Mouse (Mus musculus) naive thymus-derived CD4-positive, alpha-beta T cell, adult 2 months (primary cell): ENCODE measurements around the gene Nhsl1.
"Not testable (repeated sequence)": the region's sequence is repeated elsewhere in the genome, so short reads cannot be mapped to it uniquely, and the experiment has no call there.

Experiments
- DNase-seq: peaks from one replicate; pipeline ENCODE4 v3.0.0-alpha.2; 2011; ENCODE audit warnings: low read depth

The Nhsl1 gene

DNA sequence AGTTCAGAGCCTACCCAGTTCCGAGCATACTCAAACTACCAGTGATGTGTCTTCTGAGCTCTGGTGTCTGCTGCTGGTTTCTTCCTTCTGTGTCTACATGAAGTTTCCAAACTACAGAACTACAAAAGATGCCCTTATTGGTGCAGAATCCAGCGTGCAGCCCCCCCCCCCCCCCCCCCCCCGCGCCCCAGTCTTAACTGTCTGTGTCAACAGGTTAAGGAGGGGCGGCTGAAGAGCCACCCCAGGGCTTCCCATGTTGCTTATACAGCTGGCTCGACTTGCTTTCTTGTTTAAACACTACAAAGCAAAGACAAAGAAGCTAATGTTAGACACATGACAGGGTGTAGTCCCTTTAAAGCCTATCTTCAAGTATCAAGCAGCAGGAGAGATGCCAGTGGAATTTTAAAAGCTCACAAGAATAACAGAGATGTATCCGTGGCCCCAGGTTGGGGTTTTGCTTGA lies 127.6 kb downstream of the Nhsl1 start:
- no peak for DNase-seq

- DNase-seq, result no peak
Measured at GRCm38 (mm10) chr10:18447299-18447698, 128.5 kb downstream of the Nhsl1 start.

DNA sequence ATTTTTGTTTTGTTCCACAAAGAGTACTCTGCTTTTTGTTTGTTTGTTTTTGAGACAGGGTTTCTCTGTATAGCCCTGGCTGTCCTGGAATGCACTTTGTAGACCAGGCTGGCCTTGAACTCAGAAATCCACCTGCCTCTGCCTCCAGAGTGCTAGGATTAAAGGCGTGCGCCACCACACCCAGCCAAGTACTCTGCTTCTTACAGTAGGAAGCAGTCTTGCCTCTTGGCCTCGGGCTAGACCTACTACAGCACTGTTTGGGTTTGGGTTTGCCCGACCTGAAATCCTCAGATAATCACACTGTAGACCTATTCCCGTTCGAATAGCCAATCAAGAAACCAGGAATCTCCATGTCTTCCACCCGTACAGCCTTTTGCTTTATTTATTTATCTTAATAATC lies 130.1 kb downstream of the Nhsl1 start:
- not testable (repeated sequence) for DNase-seq

- DNase-seq, result peak; percentile 77
Measured at GRCm38 (mm10) chr10:18453380-18453779, 134.6 kb downstream of the Nhsl1 start.

GRCm38 (mm10) chr10:18454161-18454560 lies 135.4 kb downstream of the Nhsl1 start:
- DNase-seq, result no peak

GRCm38 (mm10) chr10:18455301-18455920 lies 136.6 kb downstream of the Nhsl1 start:
- no peak for DNase-seq

DNA sequence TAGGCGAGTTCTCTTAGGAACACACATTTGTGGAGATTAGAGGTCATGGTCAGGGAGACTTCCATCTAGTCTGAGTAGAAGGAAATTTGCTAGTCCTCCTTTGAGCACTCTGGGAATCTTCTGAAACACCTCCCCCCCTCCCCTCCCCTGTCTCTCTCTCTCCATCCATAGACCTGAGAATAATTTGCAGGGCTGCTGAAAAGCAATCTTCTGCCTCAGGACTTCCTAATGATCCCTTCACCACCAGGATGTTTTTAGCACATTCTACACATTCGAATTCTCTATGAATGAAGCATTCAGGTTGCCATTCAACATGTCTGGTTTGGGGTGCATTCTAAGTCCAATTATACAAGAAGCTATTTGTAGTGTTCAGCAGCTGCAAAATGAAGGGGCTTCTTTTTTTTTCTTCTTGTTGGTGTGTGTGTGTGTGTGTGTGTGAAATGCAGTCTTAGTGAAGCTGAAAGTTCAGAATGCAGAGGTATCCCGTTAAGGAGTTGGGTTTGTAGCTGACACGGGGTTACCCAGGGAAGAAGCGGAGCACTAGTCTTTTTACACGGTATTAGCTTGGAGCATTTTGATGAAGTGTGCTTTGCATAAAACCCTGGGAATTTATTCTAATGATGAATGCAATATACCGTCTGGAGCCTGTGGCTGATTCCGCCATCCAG lies 139.2 kb downstream of the Nhsl1 start:
- DNase-seq, result no peak

- DNase-seq, result no peak
Measured at GRCm38 (mm10) chr10:18461336-18461735, 142.6 kb downstream of the Nhsl1 start.

- DNase-seq, result no peak
Measured at GRCm38 (mm10) chr10:18463071-18463841, 144.5 kb downstream of the Nhsl1 start.

GRCm38 (mm10) chr10:18468396-18468795 lies 149.6 kb downstream of the Nhsl1 start:
- no peak for DNase-seq

- DNase-seq, result peak; percentile 69
Measured at GRCm38 (mm10) chr10:18469279-18470135, 150.7 kb downstream of the Nhsl1 start.

DNA sequence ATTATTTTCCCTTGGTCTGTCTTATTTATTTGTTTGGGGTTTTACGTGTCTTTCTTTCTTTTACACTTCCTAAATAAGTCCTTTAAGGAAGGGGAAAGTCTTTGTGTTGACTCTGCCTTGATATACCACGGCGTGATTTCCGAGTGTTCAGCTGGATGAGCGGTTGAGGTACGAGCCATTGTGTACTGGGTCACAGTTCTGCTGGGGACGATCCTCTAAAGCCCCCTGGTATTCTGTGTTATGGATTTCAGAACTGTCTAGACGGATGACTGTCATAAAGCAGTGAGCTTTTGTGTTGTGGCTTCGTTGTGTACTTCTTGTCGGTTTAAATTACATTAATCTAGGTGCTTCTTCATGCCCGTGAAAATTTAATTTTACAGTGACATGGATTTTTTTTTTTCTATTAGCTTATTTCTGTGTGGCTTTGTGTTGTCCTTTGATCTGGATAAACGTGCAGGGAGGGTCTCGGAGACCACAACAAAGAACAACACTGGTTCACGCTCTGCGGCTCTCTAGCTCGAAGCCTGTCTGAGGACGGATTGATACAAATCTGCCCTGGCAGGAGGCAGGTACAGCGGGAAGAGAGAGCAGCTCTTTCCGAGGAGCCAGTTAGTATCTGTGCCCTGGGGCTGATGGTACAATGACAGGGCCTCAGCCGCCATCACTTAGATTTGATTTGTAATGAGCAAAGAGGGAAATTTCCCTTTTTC lies 151.7 kb downstream of the Nhsl1 start:
- DNase-seq, result no peak

GRCm38 (mm10) chr10:18471648-18472047 lies 152.9 kb downstream of the Nhsl1 start:
- DNase-seq, result no peak

- DNase-seq, result no peak
Measured at GRCm38 (mm10) chr10:18475126-18475525, 156.3 kb downstream of the Nhsl1 start.

DNA sequence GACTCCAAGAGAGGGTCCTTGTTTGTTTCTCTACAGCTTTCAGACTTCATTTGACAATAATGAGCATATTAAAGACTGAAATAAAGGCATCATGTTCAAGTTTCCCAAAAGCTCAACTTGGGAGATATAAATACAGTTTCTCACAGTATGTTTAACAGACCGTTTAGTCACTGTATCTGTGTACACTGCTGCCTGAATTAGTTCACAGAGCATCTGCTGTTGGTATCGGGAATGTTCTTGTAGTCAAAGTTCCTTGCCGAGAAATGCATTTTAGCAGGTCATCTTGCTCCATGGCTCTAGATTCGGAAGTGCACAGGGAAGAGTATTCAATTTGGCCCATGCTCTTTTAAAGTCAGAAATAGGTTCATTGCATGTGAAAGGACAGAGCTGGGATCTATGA lies 159.5 kb downstream of the Nhsl1 start:
- DNase-seq, result no peak

DNA sequence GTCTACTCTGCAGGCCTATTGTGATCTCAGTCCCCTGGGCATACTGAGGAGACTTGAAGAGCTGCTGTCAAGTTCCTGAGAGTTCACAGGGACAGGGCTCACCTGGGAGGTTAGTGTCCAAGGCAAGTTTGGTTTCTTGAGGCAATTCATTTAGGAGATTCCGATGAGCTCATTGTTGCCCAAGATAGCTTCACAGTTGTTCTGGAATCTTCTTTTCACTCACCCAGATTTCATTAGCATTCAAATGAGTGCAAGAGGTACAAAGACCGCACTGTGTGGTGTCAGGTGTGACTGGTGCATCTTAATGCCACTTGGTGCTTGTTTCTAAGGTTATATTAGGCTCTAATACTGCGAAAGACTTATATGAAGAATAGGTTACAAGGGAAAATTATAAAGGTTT lies 160.5 kb downstream of the Nhsl1 start:
- DNase-seq, result no peak

DNA sequence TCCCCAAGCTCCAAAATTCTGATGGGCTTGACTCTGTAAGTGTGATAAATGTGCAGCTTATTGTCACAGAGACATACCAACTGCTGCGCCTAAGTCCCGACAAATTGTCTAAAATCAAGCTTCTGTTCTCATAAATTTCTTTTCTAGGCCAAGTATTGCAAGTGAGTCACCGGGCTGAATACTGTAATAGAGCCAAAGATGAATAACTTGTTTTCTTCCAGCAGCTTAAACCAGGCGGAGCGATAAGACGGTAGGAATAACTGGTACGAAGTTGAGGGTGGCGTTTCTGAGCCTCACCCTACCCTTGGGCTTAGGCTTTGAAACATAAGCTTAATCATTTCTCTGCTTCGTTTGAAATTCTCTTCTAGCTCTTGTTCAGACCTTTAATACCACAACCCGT lies 162.1 kb downstream of the Nhsl1 start:
- no peak for DNase-seq

DNA sequence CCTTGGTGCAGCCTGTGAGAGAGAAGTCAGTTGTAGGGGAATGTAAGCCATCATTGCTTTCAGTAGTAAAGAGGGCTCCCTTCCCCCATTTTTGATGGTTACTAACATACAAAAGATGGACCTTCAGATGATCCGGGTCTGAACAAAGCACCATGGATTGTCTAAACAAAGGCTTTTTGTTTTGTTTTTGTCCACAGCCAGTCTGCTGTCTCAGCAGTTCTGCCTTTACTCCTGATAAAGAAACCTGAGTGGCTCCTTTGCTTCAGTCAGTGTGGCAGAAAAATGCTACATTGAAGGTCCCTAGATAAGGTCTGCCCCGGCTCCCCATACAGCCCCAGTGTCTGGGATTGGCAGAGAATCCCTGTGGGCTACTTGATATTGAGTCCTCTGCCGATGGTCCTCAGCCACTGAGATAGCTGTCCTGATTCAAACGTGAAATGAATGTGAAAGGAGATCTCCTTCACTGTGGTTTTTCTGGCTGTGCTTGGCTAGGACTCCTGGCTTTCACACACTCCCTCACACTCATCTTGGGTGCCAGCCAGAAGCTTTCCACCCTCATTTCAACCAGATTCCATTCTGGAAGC lies 163.9 kb downstream of the Nhsl1 start:
- no peak for DNase-seq

GRCm38 (mm10) chr10:18483658-18484057 lies 164.9 kb downstream of the Nhsl1 start:
- DNase-seq, result no peak

DNA sequence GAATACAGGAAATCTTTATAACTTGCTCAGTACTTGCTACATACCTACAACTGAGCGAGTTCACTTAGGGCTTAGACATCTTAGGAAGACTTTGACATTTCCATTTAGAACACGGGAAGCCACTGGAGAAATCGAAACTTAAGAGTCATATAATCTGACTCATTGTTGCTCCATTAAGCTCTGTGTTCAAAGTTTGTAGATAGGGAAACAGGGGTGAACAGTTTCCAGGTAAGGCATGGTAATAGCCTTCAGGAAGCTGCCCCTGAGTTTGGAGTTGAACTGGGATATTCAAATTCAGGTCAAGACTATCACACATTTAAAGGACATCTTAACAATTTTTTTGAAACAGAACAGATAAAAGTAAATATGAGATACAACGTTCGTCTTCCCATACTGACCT lies 165.9 kb downstream of the Nhsl1 start:
- no peak for DNase-seq

DNA sequence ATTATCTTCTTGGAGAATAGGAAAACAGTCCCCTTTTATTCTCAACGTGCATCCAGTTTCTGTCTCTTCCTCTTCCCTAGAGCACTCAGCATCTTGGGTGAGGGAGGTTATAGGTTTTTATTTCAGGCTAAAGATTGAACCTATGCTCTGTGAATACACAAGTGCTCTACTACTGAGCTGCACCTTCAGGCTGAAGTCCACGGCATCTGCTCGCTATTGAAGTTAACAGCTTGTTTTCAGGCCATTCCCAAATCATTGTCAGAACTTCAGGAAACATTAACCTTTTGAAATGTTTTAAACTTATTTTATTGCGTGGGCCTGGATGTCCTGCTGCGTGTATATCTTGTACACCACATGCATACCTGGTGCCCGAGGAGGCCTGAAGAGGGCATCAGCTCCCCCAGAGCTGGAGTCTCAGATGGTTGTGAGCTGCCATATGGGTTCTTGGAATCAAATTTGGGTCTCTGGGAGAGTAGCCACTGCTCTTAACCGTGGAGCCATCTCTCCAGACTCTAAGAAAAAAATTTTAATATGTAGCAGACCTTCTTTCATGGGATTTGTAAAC lies 169.5 kb downstream of the Nhsl1 start:
- DNase-seq, result no peak
